Mouse (Mus musculus): ENCODE measurements around the gene Mtf2. TPM values are rescaled to one million over a fixed set of nuclear protein-coding genes. Genes with fewer than 3 reads are reported as not detected.

The Mtf2 gene
- polyA plus RNA-seq (2015; fragmentation: Illumina TruSeq; extraction: RNeasy Lipid Tissue Mini Kit (QIAGEN cat#74804); ENCODE audit: insufficient read depth, low replicate concordance) = 69.6 TPM

DNA sequence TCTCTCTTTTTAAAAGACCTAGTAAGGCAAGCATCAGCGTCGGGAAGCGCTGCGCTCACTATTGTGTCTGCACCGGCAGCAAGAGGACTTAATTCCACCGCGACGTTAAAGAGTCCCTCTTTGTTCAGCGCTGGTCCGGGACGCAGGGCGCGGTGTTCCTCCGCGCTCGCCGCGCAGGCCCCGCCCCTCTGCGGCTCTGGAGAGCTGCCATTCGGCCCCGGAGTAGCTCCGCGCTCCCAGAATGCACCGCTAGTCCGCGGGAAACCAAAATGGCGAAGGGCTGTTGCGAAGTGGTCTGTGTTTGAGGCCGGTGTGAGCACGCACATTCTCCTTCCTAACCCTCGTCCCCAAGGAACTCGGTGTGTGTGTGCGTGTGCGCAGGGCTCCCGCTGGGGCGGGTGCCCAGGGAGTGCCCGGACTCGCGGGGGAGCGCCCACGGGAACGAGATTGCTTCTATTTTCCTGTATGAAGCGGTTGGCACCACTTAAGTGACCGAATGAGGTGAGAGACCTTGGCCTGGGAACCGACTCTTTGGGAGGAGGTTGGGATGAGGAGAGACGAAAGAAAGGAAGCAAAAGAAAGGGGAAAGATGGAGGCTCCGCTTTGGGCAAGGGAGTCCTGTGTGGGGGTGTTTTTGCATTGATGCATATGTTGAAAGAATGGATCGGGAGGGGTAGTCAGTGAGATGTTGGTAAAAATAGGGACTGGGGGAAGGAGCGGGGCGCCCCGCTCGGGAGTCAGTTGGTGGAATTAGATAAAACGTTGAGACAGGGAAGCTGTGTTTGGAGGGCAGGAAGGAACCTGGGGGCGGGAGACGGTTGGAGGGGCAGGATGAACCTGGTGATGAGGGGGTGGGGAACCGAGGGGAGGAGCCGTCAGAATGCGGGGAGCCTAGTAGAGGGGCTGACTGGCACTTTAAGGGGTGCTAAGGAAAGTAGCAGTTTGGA, at the start of gene Mtf2:
Mtf2 (plus strand) TSS at position 210 of the 947 bp plus-strand sequence.

DNA sequence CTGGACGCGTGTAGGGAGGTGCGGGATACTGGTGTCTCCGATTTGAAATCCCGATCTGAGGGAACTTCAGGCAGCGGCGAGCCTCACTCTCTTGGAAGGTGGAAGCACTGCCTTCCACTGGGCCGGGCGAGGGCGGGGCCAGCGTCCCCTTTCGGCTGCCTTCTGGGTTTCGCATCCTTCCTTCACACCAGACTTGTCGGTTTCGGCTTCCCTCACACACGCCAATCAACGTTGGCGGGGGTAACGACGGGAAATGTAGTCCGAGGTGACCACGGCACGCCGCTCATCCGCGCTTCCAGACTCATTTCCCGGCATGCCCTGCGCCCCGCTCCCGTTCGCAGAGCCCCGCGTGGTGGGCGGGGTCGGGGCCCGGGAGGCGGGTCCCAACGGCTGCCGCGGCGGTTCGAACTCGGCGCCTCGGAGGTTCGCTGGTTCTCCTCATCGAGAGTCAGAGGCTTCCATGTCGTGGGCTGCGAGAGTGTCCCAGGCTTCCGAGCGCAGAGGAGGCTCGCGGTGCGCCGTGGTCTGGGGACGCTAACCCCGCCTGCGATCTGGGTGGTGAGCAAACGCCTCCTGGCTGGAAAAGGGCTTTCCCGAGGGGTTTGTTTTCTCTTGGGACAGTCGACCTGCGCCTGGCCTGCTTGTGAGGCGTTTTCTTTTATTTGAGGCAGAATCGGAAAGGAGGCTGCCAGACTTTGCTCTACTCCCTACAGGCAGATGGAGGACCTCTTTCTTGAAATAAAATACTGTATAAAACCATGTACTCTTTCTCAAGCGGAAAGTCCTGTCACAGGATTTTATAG, 67.2 kb downstream of the Mtf2 start, which contains the start of the genes Tmed5 and Ccdc18:
Tmed5 (minus strand) TSS at position 180 of the 803 bp plus-strand sequence.
Ccdc18 (plus strand) TSS at position 435 of the 803 bp plus-strand sequence.

Other genes starting within 250 kb of the Mtf2 start
- not detected for gene Ube2d2b, start 235.6 kb upstream of the Mtf2 start, polyA plus RNA-seq (2015; fragmentation: Illumina TruSeq; extraction: RNeasy Lipid Tissue Mini Kit (QIAGEN cat#74804); ENCODE audit: insufficient read depth, low replicate concordance)
- 24.1 TPM for gene Evi5, start 190.6 kb upstream of the Mtf2 start, polyA plus RNA-seq (2015; fragmentation: Illumina TruSeq; extraction: RNeasy Lipid Tissue Mini Kit (QIAGEN cat#74804); ENCODE audit: insufficient read depth, low replicate concordance)
- 1,595 TPM for gene Rpl5, start 165.2 kb upstream of the Mtf2 start, polyA plus RNA-seq (2015; fragmentation: Illumina TruSeq; extraction: RNeasy Lipid Tissue Mini Kit (QIAGEN cat#74804); ENCODE audit: insufficient read depth, low replicate concordance)
- gene Fam69a, start 78.6 kb upstream of the Mtf2 start, polyA plus RNA-seq (2015; fragmentation: Illumina TruSeq; extraction: RNeasy Lipid Tissue Mini Kit (QIAGEN cat#74804); ENCODE audit: insufficient read depth, low replicate concordance) = 76.7 TPM
- gene Tmed5, start 66.9 kb downstream of the Mtf2 start, polyA plus RNA-seq (2015; fragmentation: Illumina TruSeq; extraction: RNeasy Lipid Tissue Mini Kit (QIAGEN cat#74804); ENCODE audit: insufficient read depth, low replicate concordance) = 62.4 TPM
- 2.1 TPM for gene Ccdc18, start 67.2 kb downstream of the Mtf2 start, polyA plus RNA-seq (2015; fragmentation: Illumina TruSeq; extraction: RNeasy Lipid Tissue Mini Kit (QIAGEN cat#74804); ENCODE audit: insufficient read depth, low replicate concordance)
- 65.8 TPM for gene Dr1, start 203.2 kb downstream of the Mtf2 start, polyA plus RNA-seq (2015; fragmentation: Illumina TruSeq; extraction: RNeasy Lipid Tissue Mini Kit (QIAGEN cat#74804); ENCODE audit: insufficient read depth, low replicate concordance)
- 6.3 TPM for gene Pigg, start 246.9 kb downstream of the Mtf2 start, polyA plus RNA-seq (2015; fragmentation: Illumina TruSeq; extraction: RNeasy Lipid Tissue Mini Kit (QIAGEN cat#74804); ENCODE audit: insufficient read depth, low replicate concordance)